Mouse (Mus musculus): Measurements from ENCODE around the gene Hivep3. TPM values are rescaled to one million over a fixed set of nuclear protein-coding genes. Genes with fewer than 3 reads are reported as not detected.

Gene Hivep3
- polyA plus RNA-seq, 1 experiment from 2014 or later = 24.0 TPM

- peak; percentile 37; the same call in 1 of the 2 replicates for ATAC-seq (ENCODE audit: borderline replicate concordance, extremely low read depth, low FRiP score, low TSS enrichment)
- Histone ChIP-seq H3K27me3 (no peaks in the 10 kb centered on the region), H3K9me3 (no peaks in the 10 kb centered on the region), H3K4me2 (no peak overlapping the region; the same call in 1 of the 2 replicates), H3K4me1 (peaks cover 53% of the 10 kb centered on the region), H3K36me3 (no peaks in the 10 kb centered on the region), H3K27ac (peak overlapping the region; percentile 48; the same call in 1 of the 2 replicates), H3K4me3 (no peak overlapping the region), H3K9ac (no peak overlapping the region)
- WGBS = 31% methylated on average over 20 of the region's 20 CpGs
These were observed 232.8 kb downstream of the Hivep3 start for GRCm38 (mm10) chr4:119966105-119967072.

GRCm38 (mm10) chr4:119967073-119967608 lies 233.6 kb downstream of the Hivep3 start:
- no peak overlapping the region for H3K9ac ChIP-seq

GRCm38 (mm10) chr4:119967636-119968035 lies 234.1 kb downstream of the Hivep3 start:
- H3K4me1 ChIP-seq = peaks cover 53% of the 10 kb centered on the region
- no peak for ATAC-seq (ENCODE audit: borderline replicate concordance, extremely low read depth, low FRiP score, low TSS enrichment)
- no peak overlapping the region for H3K4me3 ChIP-seq
- H3K4me2 ChIP-seq = no peak overlapping the region
- no peak overlapping the region for H3K9ac ChIP-seq
- H3K36me3 ChIP-seq = no peaks in the 10 kb centered on the region
- WGBS = 65% methylated on average over 2 of the region's 2 CpGs
- peak overlapping the region; percentile 77 for H3K27ac ChIP-seq
- no peaks in the 10 kb centered on the region for H3K9me3 ChIP-seq
- H3K27me3 ChIP-seq = no peaks in the 10 kb centered on the region

More at GRCm38 (mm10) chr4:119967073-119967608, 233.6 kb downstream of the Hivep3 start:
- H3K27ac ChIP-seq = peak overlapping the region; percentile 48; the same call in 1 of the 2 replicates
- no peaks in the 10 kb centered on the region for H3K27me3 ChIP-seq
- no peak for ATAC-seq (ENCODE audit: borderline replicate concordance, extremely low read depth, low FRiP score, low TSS enrichment)
- H3K4me2 ChIP-seq = no peak overlapping the region
- H3K36me3 ChIP-seq = no peaks in the 10 kb centered on the region
- WGBS = 48% methylated on average over 5 of the region's 5 CpGs
- H3K4me1 ChIP-seq = peaks cover 53% of the 10 kb centered on the region
- no peaks in the 10 kb centered on the region for H3K9me3 ChIP-seq
- no peak overlapping the region for H3K4me3 ChIP-seq

DNA sequence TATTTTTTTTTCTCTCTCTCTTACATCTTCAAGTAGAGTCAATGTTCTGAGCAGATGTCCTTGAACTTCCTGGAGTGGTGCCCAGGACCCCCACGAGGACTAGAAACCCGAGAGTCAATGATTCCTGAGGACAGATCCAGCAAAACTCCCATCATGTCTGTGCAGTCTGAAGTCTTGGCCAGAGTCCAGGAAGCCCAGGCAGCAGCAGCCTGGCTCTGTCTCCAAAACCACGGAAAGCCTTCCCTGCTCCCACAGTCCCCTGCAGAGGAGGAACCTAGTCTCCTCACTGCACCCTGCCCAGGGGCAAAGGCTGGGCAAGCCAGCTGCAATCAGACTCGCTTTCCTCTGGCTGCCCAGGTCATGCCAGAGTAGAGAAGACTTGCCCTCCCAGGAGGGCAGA lies 234.5 kb downstream of the Hivep3 start:
- no peaks in the 10 kb centered on the region for H3K27me3 ChIP-seq
- H3K9me3 ChIP-seq = no peaks in the 10 kb centered on the region
- peak overlapping the region; percentile 77 for H3K27ac ChIP-seq
- H3K4me2 ChIP-seq = no peak overlapping the region
- H3K4me1 ChIP-seq = peaks cover 57% of the 10 kb centered on the region
- no peak overlapping the region for H3K9ac ChIP-seq
- no peak overlapping the region for H3K4me3 ChIP-seq
- peak; percentile 72 for ATAC-seq (ENCODE audit: borderline replicate concordance, extremely low read depth, low FRiP score, low TSS enrichment)
- WGBS = 7% methylated on average over 4 of the region's 4 CpGs
- no peaks in the 10 kb centered on the region for H3K36me3 ChIP-seq

- H3K4me1 ChIP-seq = peaks cover 65% of the 10 kb centered on the region
- no peaks in the 10 kb centered on the region for H3K9me3 ChIP-seq
- no peak overlapping the region for H3K27ac ChIP-seq
- no peaks in the 10 kb centered on the region for H3K27me3 ChIP-seq
- H3K4me3 ChIP-seq = no peak overlapping the region
- H3K36me3 ChIP-seq = no peaks in the 10 kb centered on the region
- ATAC-seq (ENCODE audit: borderline replicate concordance, extremely low read depth, low FRiP score, low TSS enrichment) = no peak
- no peak overlapping the region for H3K4me2 ChIP-seq
- H3K9ac ChIP-seq = no peak overlapping the region
- WGBS = 77% methylated on average over 2 of the region's 2 CpGs
These were observed 235.3 kb downstream of the Hivep3 start for GRCm38 (mm10) chr4:119968887-119969286.

DNA sequence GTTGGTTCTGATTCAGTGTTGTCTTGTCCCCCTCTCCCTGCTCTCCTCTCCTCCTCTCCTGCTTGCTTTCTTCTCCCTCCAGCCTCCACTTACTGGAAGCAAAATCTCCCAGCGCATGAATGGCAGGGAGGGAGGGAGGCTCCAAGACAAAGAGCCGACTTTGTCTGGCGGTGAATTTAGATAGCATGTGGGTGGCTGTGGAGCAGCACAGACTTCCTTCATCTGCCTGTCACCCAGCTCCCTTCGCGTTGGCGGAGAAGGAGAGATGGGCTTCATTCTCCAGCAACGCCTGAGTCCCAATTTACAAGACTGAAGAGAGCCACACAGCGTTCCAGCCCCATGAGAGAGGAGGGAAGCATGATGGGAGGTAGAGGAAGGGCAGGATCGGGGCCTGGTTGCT lies 236.6 kb downstream of the Hivep3 start:
- WGBS = 34% methylated on average over 9 of the region's 9 CpGs
- H3K4me2 ChIP-seq = no peak overlapping the region
- H3K9me3 ChIP-seq = no peaks in the 10 kb centered on the region
- H3K27me3 ChIP-seq = no peaks in the 10 kb centered on the region
- no peak overlapping the region for H3K9ac ChIP-seq
- no peak overlapping the region for H3K27ac ChIP-seq
- H3K36me3 ChIP-seq = no peaks in the 10 kb centered on the region
- H3K4me3 ChIP-seq = no peak overlapping the region
- peaks cover 69% of the 10 kb centered on the region for H3K4me1 ChIP-seq
- no peak for ATAC-seq (ENCODE audit: borderline replicate concordance, extremely low read depth, low FRiP score, low TSS enrichment)

DNA sequence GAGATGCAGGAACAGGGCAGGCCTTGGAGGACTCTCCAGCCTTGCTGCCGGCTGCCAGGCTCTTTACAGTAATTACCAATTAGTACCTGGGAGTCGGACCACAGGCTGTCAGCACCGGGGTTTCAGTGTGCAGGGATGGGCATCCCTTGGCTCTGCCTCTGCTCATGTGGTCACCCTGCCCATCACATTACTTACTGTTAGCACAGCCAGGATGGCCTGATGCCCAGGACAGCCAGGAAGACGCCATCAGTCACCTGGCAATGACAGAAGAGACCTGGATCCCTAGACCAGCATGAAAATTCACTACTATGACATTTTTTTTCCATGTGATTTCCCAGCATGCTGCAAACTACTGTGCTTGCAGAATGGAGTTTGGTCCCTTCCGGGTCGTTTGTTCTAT lies 238.8 kb downstream of the Hivep3 start:
- no peak for ATAC-seq (ENCODE audit: borderline replicate concordance, extremely low read depth, low FRiP score, low TSS enrichment)
- Histone ChIP-seq H3K4me1 (peaks cover 47% of the 10 kb centered on the region), H3K36me3 (no peaks in the 10 kb centered on the region), H3K27ac (no peak overlapping the region), H3K4me3 (no peak overlapping the region), H3K4me2 (no peak overlapping the region), H3K9me3 (no peaks in the 10 kb centered on the region), H3K9ac (no peak overlapping the region), H3K27me3 (no peaks in the 10 kb centered on the region)
- 80% methylated on average over 6 of the region's 6 CpGs for WGBS

GRCm38 (mm10) chr4:119973729-119974605 lies 240.4 kb downstream of the Hivep3 start:
- peak overlapping the region; percentile 64 for H3K27ac ChIP-seq
- H3K9ac ChIP-seq = no peak overlapping the region
- ATAC-seq (ENCODE audit: borderline replicate concordance, extremely low read depth, low FRiP score, low TSS enrichment) = peak; percentile 73; the same call in 1 of the 2 replicates
- H3K4me2 ChIP-seq = no peak overlapping the region
- H3K4me3 ChIP-seq = no peak overlapping the region
- peaks cover 34% of the 10 kb centered on the region for H3K4me1 ChIP-seq
- WGBS = 54% methylated on average over 9 of the region's 9 CpGs
- H3K27me3 ChIP-seq = no peaks in the 10 kb centered on the region
- H3K36me3 ChIP-seq = no peaks in the 10 kb centered on the region
- no peaks in the 10 kb centered on the region for H3K9me3 ChIP-seq

DNA sequence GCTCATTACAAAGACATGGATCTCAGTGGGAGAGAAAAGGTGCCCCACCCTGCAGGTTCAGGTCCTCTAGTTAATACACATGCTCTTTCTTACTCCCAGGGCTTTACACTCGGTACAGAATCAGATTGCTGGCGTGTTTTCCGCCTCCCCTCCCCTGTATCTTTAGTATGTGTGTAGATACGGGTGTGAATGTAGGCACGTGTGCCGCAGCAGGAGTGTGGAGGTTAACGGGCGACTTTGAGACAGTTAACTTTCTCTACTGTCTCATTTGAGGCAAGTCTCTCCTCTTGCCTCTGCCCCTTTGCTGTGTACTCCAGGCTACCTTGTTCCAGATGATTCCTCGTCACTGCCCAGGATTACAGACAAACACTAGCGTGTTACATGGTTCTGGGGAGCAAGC lies 241.7 kb downstream of the Hivep3 start:
- ATAC-seq (ENCODE audit: borderline replicate concordance, extremely low read depth, low FRiP score, low TSS enrichment) = no peak
- 74% methylated on average over 10 of the region's 10 CpGs for WGBS
- H3K4me2 ChIP-seq = no peak overlapping the region

DNA sequence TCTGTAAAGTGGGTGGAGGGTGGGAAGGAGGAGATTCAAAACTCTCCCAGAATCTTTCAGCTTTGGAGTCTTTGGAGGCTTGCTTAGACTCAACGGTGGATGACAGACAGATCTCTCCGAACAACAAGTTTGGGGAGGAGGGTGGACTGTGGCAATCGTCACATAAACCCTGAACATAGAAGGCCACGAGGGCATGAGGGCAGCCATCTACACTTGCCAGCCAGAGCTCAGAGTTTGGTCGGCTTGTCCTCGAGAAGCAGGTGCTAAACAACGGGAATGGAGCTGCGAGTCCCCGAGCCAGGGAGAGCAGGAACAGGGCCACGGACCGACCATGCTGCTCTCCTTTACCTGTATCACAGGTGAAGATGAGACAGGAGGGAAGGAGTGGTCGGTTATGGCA lies 242.2 kb downstream of the Hivep3 start:
- Histone ChIP-seq H3K27ac (no peak overlapping the region), H3K36me3 (no peaks in the 10 kb centered on the region), H3K4me1 (peaks cover 22% of the 10 kb centered on the region), H3K9ac (no peak overlapping the region), H3K4me2 (no peak overlapping the region), H3K4me3 (no peak overlapping the region), H3K27me3 (no peaks in the 10 kb centered on the region), H3K9me3 (no peaks in the 10 kb centered on the region)
- 59% methylated on average over 12 of the region's 12 CpGs for WGBS
- ATAC-seq (ENCODE audit: borderline replicate concordance, extremely low read depth, low FRiP score, low TSS enrichment) = no peak

More for the DNA sequence above, 241.7 kb downstream of the Hivep3 start:
- H3K27me3 ChIP-seq = no peaks in the 10 kb centered on the region
- H3K9me3 ChIP-seq = no peaks in the 10 kb centered on the region
- no peak overlapping the region for H3K4me3 ChIP-seq
- no peak overlapping the region for H3K9ac ChIP-seq
- no peak overlapping the region for H3K27ac ChIP-seq
- peaks cover 22% of the 10 kb centered on the region for H3K4me1 ChIP-seq
- H3K36me3 ChIP-seq = no peaks in the 10 kb centered on the region

- no peak overlapping the region for H3K4me3 ChIP-seq
- H3K4me2 ChIP-seq = no peak overlapping the region
- no peak overlapping the region for H3K27ac ChIP-seq
- H3K4me1 ChIP-seq = peaks cover 22% of the 10 kb centered on the region
- no peaks in the 10 kb centered on the region for H3K27me3 ChIP-seq
- H3K36me3 ChIP-seq = no peaks in the 10 kb centered on the region
- ATAC-seq (ENCODE audit: borderline replicate concordance, extremely low read depth, low FRiP score, low TSS enrichment) = no peak
- no peaks in the 10 kb centered on the region for H3K9me3 ChIP-seq
- WGBS = 19% methylated on average over 3 of the region's 3 CpGs
- H3K9ac ChIP-seq = no peak overlapping the region
These were observed 243.0 kb downstream of the Hivep3 start for GRCm38 (mm10) chr4:119976428-119977168.

All from lung, embryonic 15.5 days (tissue).